Mouse (Mus musculus) megakaryocyte, embryonic 14.5 days (primary cell): Measurements from ENCODE around the gene Ush2a.

ENCODE experiments used
- FLI1 ChIP-seq: IDR thresholded peaks from 2 replicates; pipeline ENCODE4 v1.6.1; 2012; ENCODE audit warnings: low read length, inconsistent platforms, mixed read lengths
- GATA1 ChIP-seq: IDR thresholded peaks from 3 replicates; pipeline ENCODE4 v1.6.1; 2012; ENCODE audit warnings: mixed read lengths, low read length, inconsistent platforms, borderline replicate concordance

GRCm38 (mm10) chr1:188656121-188656520, 394.3 kb downstream of the Ush2a start:
- TF ChIP-seq GATA1 (no peak), FLI1 (no peak)
